Mouse (Mus musculus) brain, embryonic 14.5 days (tissue): Measurements from ENCODE around the gene Rnf181.

Source experiments
- CTCF ChIP-seq: fragments of 200-500 bp; IDR thresholded peaks from 2 replicates; pipeline ENCODE4 v1.5.1; 2012; ENCODE audit warnings: inconsistent platforms, mild to moderate bottlenecking, moderate library complexity, borderline replicate concordance; ENCODE audit not compliant: insufficient read depth, insufficient read length; ENCODE audit errors: extremely low read depth
- POLR2A ChIP-seq: fragments of 200-500 bp; IDR thresholded peaks from 2 replicates; pipeline ENCODE4 v1.6.1; 2012; ENCODE audit warnings: mild to moderate bottlenecking, inconsistent platforms, borderline replicate concordance; ENCODE audit not compliant: poor library complexity, insufficient read depth, insufficient read length, severe bottlenecking; ENCODE audit errors: extremely low read depth

- peak; percentile 93 for TF ChIP-seq CTCF
- TF ChIP-seq POLR2A = no peak
Measured at GRCm38 (mm10) chr6:72407119-72407518, 40.4 kb upstream of the Rnf181 start.
